Mouse (Mus musculus) myocyte (in vitro differentiated cells): ENCODE measurements around the gene Hist1h4j.

Experiments used
- SRF ChIP-seq: IDR thresholded peaks from one replicate; pipeline ENCODE4 v1.6.1; 2011; ENCODE audit warnings: low read depth; ENCODE audit not compliant: control insufficient read depth, insufficient read length
- USF1 ChIP-seq: IDR thresholded peaks from one replicate; pipeline ENCODE4 v1.6.1; 2011; ENCODE audit warnings: low read depth, mild to moderate bottlenecking, control low read depth, moderate library complexity

DNA sequence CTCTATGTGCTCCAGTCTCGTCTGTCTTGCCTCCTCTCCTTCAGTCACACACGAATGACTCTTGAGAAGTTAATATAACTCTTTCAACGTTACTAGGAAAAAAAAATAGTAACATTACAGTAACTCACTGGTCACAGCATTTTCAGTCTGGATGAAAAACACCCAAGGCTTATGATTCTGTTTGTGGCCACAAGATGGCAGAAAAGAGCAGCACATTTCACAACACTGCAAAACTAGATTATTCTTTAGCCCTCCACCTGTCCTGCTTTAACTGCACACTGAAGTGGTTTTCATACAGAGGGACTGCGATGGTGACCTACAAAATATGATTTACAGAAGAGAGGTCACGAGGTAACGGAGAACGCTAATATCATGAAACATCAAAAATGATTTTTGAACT is 20.1 kb upstream of the Hist1h4j start:
- TF ChIP-seq SRF (no peak), USF1 (no peak)
